Mouse (Mus musculus) midbrain, embryonic 14.5 days (tissue): ENCODE measurements at regions not wholly inside any gene's neighbourhood (a gene's known extent, or its start where the extent isn't known, plus 50 kb on each side); places are given as distances from the start of the nearest gene placed in this dataset.
A peak's percentile ranks its signal among the peaks of the same experiment; 100 is the strongest.

Source experiments
- ATAC-seq: fragments of 200-750 bp; cut with Nextera tagmentation; 2 replicates; pipeline ENCODE4 v1.8.0; 2017; ENCODE audit warnings: moderate number of reproducible peaks, moderate library complexity; ENCODE audit not compliant: low FRiP score, low TSS enrichment
- DNase-seq: peaks from one replicate; pipeline ENCODE4 v3.0.0-alpha.2; 2015
- H3K27ac ChIP-seq: fragments of 300-500 bp; sonication (generic); replicated peaks from 2 replicates; pipeline ENCODE4 v1.5.1; 2014; ENCODE audit warnings: mild to moderate bottlenecking, low read depth, low read length, moderate library complexity
- H3K27me3 ChIP-seq: fragments of 300-500 bp; sonication (generic); 2 replicates; pipeline ENCODE4 v1.6.1; 2014; ENCODE audit warnings: low read length, control low read depth, mixed read lengths; ENCODE audit not compliant: control insufficient read depth, insufficient read depth
- H3K36me3 ChIP-seq: fragments of 300-500 bp; sonication (generic); 2 replicates; pipeline ENCODE4 v1.6.1; 2014; ENCODE audit warnings: low read length, control low read depth; ENCODE audit not compliant: control insufficient read depth, insufficient read depth
- H3K4me1 ChIP-seq: fragments of 300-500 bp; sonication (generic); 2 replicates; pipeline ENCODE4 v1.6.1; 2014; ENCODE audit warnings: mild to moderate bottlenecking, antibody characterized with exemption, low read length, control low read depth; ENCODE audit not compliant: control insufficient read depth, insufficient read depth
- H3K4me2 ChIP-seq: fragments of 300-500 bp; sonication (generic); 2 replicates; pipeline ENCODE4 v1.6.1; 2014; ENCODE audit warnings: mild to moderate bottlenecking, low read length, moderate library complexity
- H3K4me3 ChIP-seq: fragments of 300-500 bp; sonication (generic); replicated peaks from 2 replicates; pipeline ENCODE4 v1.5.1; 2014; ENCODE audit warnings: low read depth, low read length
- H3K9ac ChIP-seq: fragments of 300-500 bp; sonication (generic); replicated peaks from 2 replicates; pipeline ENCODE4 v1.6.1; 2014; ENCODE audit warnings: mild to moderate bottlenecking, low read length, moderate library complexity
- H3K9me3 ChIP-seq: fragments of 300-500 bp; sonication (generic); 2 replicates; pipeline ENCODE4 v1.6.1; 2016; ENCODE audit warnings: low read length, control low read depth, mixed read lengths; ENCODE audit not compliant: control insufficient read depth
- WGBS: fragments of 180-500 bp; shearing (Covaris S2); extraction: QIAGEN DNeasy Blood & Tissue Kit; methylation state at CpG from one replicate; pipeline ENCODE4 v1.1.7; 2014; 5-methylcytosine and 5-hydroxymethylcytosine counted together

DNA sequence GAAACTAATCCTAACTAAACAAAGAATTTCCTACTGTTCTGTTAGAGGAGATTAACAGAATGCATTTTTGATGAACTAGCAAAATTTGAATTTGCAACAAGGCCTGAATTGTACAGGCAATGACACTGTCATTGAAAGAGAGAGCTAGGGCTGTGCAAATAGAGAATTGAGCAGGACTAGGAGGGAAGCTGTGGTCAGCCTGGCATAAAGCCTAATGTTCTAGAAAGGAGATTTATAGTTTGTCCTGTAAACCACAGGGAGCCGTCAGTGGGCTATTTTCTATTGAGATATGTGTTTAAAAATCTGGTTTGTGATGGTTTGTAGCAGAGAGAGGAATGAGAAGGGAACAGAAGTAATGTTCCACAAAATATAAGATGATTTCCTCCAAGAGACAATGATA, 317.9 kb downstream of the Aldoart1 start:
- ATAC-seq (no peak), DNase-seq (no peak)
- 55% methylated on average over 1 of the region's 1 CpGs for WGBS
- Histone ChIP-seq H3K4me3 (no peak overlapping the region), H3K27me3 (no peaks in the 10 kb centered on the region), H3K36me3 (no peaks in the 10 kb centered on the region), H3K9me3 (no peaks in the 10 kb centered on the region), H3K27ac (no peak overlapping the region), H3K4me2 (no peak overlapping the region), H3K4me1 (no peaks in the 10 kb centered on the region), H3K9ac (no peak overlapping the region)

DNA sequence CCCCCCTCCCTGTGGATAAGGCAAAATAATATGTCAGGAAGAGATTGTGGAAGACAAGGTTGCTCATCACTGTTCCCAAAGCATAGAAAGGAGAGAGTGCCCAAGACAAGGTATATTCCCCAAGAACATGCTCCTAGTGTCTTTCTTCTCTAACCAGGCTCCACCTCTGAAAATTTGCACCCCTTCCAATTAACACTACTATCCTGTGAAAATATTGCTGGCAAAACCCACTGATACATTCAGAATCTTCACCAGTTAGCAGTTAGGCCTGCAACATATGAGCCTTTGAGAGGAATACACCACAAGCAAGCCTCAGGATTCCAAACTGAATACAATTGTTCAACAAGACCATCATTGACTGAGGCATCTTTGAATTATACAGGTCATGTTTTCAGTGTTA, 323.9 kb upstream of the Tle1 start:
- no peaks in the 10 kb centered on the region for H3K36me3 ChIP-seq
- H3K9ac ChIP-seq, result no peak overlapping the region
- no peaks in the 10 kb centered on the region for H3K4me1 ChIP-seq
- no peak overlapping the region for H3K4me3 ChIP-seq
- DNase-seq (no peak), ATAC-seq (no peak)
- no peaks in the 10 kb centered on the region for H3K9me3 ChIP-seq
- no peaks in the 10 kb centered on the region for H3K27me3 ChIP-seq
- no peak overlapping the region for H3K4me2 ChIP-seq
- H3K27ac ChIP-seq, result no peak overlapping the region

DNA sequence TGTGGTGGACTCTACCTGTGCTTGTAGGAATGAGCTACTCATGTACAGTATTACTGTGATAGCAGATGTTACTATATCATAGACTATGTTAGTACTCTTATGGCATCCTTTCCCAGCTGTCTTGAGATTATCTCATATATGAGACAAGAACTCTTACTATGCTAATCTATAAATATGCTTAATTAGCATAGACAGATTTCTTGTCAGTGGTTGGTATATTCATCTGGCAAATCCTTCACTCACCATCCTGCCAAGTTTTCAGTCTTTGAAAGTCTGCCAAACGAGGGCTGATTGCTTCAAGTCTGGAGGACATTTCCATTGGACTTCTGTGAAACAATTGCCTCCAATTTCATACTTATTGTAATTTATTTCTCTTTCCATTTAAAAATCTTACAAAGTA, 323.4 kb upstream of the Tle1 start:
- no peak for ATAC-seq

DNA sequence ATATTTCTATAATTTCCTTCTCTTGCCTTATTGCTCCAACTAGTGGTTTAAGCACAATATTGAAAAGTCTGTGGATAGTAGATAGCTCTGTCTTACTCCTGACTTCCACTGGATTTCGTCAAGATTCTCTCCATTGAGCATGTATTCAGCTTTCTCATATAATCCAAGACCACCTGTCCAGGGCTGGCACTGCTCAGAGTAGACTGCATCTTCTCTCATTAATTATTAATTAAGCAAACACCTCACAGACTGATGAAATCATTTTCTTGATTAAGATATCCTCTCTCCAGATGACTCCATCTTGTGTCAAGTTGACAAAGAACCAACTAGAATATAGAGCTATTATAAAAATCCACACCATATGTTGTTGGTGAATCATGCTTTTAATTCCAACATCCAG, 310.5 kb upstream of the Tle1 start:
- H3K9ac ChIP-seq, result no peak overlapping the region
- DNase-seq (no peak), ATAC-seq (peak; percentile 64)
- H3K9me3 ChIP-seq, result no peaks in the 10 kb centered on the region
- H3K27me3 ChIP-seq, result no peaks in the 10 kb centered on the region
- no peaks in the 10 kb centered on the region for H3K36me3 ChIP-seq
- no peak overlapping the region for H3K4me2 ChIP-seq
- H3K4me3 ChIP-seq, result no peak overlapping the region
- no peaks in the 10 kb centered on the region for H3K4me1 ChIP-seq
- H3K27ac ChIP-seq, result no peak overlapping the region
- WGBS, result 65% methylated on average over 1 of the region's 1 CpGs

More for the DNA sequence above, 323.4 kb upstream of the Tle1 start:
- Histone ChIP-seq H3K9ac (no peak overlapping the region), H3K4me2 (no peak overlapping the region), H3K4me1 (no peaks in the 10 kb centered on the region), H3K36me3 (no peaks in the 10 kb centered on the region), H3K4me3 (no peak overlapping the region), H3K27me3 (no peaks in the 10 kb centered on the region), H3K27ac (no peak overlapping the region), H3K9me3 (no peaks in the 10 kb centered on the region)
- DNase-seq, result peak; percentile 26
- 62% methylated on average over 1 of the region's 1 CpGs for WGBS

DNA sequence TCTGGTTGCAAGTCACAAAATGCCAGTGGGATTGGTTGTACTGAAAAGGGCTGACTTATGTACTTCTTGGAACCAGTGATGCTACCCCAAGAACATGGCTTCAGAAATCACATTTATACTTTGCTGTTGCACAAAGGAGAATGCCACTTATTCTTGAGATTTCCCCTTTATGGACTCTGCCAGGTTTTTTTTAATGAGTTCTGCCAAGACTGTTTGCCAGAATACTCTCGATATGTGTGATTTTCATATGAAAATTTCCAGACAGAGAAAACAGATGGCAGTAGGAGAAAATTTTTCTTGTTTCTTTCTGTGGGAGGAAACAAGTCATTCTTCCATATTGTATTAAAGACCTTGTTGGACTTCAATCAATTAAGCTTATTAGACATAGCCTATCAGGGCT, 281.0 kb upstream of the Tle1 start:
- no peak for ATAC-seq
- no peak for DNase-seq
- no peaks in the 10 kb centered on the region for H3K27me3 ChIP-seq
- H3K27ac ChIP-seq, result no peak overlapping the region
- WGBS, result 95% methylated on average over 1 of the region's 1 CpGs
- no peaks in the 10 kb centered on the region for H3K36me3 ChIP-seq
- no peak overlapping the region for H3K4me3 ChIP-seq
- no peak overlapping the region for H3K9ac ChIP-seq
- H3K9me3 ChIP-seq, result no peaks in the 10 kb centered on the region
- no peak overlapping the region for H3K4me2 ChIP-seq
- no peaks in the 10 kb centered on the region for H3K4me1 ChIP-seq

DNA sequence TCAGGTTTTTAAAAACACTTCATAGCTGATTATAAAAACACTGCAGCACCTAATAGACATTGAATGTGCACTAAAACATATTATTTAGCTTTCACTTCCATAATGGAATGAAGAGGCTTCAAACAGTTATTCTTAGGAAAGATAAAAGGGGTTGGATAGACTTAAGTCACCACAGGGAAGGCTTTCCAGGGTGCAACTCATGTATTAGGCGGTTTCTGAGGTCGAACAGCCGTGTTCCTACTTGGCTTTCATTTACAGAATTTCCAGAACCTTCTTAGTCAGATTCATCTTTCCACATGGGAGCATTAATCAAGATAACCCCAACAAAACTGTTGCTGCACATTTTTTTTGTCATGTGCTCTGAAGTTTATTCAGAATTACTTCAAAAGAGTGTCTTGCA, 279.8 kb upstream of the Tle1 start:
- Histone ChIP-seq H3K27ac (no peak overlapping the region), H3K4me1 (no peaks in the 10 kb centered on the region), H3K4me2 (no peak overlapping the region), H3K9ac (no peak overlapping the region), H3K9me3 (no peaks in the 10 kb centered on the region), H3K4me3 (no peak overlapping the region), H3K27me3 (no peaks in the 10 kb centered on the region), H3K36me3 (no peaks in the 10 kb centered on the region)
- DNase-seq (no peak), ATAC-seq (no peak)
- 71% methylated on average over 3 of the region's 3 CpGs for WGBS

DNA sequence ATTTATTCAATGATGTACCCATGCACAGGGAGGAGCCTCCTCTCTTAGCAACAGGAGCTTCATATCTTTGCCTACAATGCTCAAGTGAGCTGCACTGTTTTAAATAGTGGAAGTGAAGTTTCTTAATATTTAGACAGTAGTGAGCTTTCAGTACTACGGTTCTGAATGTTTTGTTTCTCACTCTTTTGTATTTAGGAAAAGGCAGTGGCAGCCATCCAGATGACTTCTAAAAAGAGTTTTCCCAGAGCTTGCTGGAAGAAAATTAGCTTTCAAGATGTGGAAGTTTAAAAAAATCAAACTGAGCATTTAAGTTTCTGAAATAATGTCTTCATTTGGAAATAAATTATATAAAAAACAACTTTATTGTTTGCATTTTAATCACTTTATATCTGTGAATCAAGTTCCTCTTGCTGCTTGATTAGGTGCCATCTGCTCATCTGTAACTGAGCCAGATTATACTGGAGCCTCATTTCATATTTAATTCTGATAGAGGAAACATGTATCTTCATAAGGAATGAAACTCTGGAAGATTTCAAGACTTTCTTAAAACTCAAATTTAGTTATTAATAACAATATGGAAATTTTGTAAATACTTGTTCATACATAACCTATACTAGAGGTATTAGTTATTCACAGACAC, 268.6 kb upstream of the Tle1 start:
- ATAC-seq (no peak), DNase-seq (peak; percentile 2)
- no peaks in the 10 kb centered on the region for H3K36me3 ChIP-seq

DNA sequence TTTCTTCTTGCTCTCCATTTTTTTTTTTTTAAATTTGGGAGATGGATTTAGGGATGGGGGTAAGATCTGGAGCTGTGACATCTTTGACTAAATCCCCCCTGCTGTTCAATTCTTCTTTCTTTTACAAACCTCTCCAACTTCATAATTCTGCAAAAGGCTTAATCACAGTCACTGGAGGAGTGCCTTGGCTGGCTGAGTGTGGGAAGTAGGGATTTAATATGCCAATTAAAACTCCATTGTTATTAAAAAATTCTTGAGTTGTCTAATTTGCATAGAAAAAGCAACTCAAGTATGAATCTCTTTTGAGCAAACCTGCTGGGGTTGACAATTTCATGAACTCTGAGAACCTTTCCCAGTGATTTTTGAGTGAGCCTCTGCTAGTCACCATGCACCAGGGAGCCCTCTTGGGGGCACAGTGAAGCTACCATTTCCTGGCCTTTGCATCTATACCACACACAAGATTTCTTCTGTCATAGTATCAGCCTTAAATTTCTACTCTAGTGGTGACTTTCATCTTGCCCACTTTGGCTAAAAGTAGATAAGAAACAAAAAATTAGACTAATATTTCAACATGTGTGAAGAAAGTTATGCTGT, 243.6 kb upstream of the Tle1 start:
- no peak overlapping the region for H3K4me3 ChIP-seq
- no peak overlapping the region for H3K27ac ChIP-seq
- no peaks in the 10 kb centered on the region for H3K36me3 ChIP-seq
- H3K4me1 ChIP-seq, result no peaks in the 10 kb centered on the region
- DNase-seq (peak; percentile 30), ATAC-seq (peak; percentile 31; the same call in 1 of the 2 replicates)
- H3K9me3 ChIP-seq, result no peaks in the 10 kb centered on the region
- H3K9ac ChIP-seq, result no peak overlapping the region
- H3K27me3 ChIP-seq, result no peaks in the 10 kb centered on the region
- no peak overlapping the region for H3K4me2 ChIP-seq

More for the DNA sequence above, 268.6 kb upstream of the Tle1 start:
- no peak overlapping the region for H3K9ac ChIP-seq
- H3K4me1 ChIP-seq, result no peaks in the 10 kb centered on the region
- no peaks in the 10 kb centered on the region for H3K9me3 ChIP-seq
- H3K27me3 ChIP-seq, result no peaks in the 10 kb centered on the region
- no peak overlapping the region for H3K4me3 ChIP-seq
- WGBS, result 60% methylated on average over 1 of the region's 1 CpGs
- no peak overlapping the region for H3K27ac ChIP-seq
- H3K4me2 ChIP-seq, result no peak overlapping the region

DNA sequence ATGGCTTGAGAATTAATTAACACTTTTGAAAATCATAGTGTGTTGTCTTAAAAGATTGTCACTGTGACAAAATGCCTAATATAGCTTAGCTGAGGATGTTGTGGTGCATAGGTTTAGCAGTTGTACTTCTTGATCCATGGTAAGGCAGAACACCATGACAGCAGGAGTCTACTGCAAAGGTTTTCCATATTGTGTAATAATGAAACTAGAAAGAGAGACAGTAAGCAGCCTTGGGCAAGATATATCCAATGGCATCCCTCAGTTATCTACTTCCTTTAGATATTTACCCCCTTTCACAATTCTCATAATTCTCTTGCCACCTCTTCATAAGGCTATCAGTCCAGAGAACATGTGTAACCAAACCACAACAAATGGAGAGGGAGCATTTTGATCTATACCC, 236.6 kb upstream of the Tle1 start:
- H3K27ac ChIP-seq, result no peak overlapping the region
- no peak overlapping the region for H3K4me2 ChIP-seq
- ATAC-seq (no peak), DNase-seq (no peak)
- no peak overlapping the region for H3K4me3 ChIP-seq
- H3K9ac ChIP-seq, result no peak overlapping the region
- H3K4me1 ChIP-seq, result no peaks in the 10 kb centered on the region
- no peaks in the 10 kb centered on the region for H3K9me3 ChIP-seq
- H3K36me3 ChIP-seq, result no peaks in the 10 kb centered on the region
- H3K27me3 ChIP-seq, result no peaks in the 10 kb centered on the region
